Mouse (Mus musculus): ENCODE data around the gene Pcbp2.

- TF ChIP-seq POLR2A (IDR thresholded peaks at IDR 0.05; ENCODE audit: insufficient read depth, low read depth, low read length) (no peak), CTCF (IDR thresholded peaks at IDR 0.05; ENCODE audit: insufficient read depth, low read depth, low read length) (no peak)
These were observed 50.1 kb downstream of the Pcbp2 start for GRCm38 (mm10) chr15:102520416-102520815.

Data from olfactory bulb, adult 2 months (tissue).